Mouse (Mus musculus): ENCODE data around the gene Olfr543.
A peak's percentile ranks its signal among the peaks of the same experiment; 100 is the strongest.
"Not testable (repeated sequence)": the region's sequence is repeated elsewhere in the genome, so short reads cannot be mapped to it uniquely, and the experiment has no call there.

Gene Olfr543

GRCm38 (mm10) chr7:102481579-102481978, at the start of gene Olfr543:
Olfr543 (minus strand) TSS chr7:102481679.
- DNase-seq = no peak

- DNase-seq = no peak
Observed at GRCm38 (mm10) chr7:102529052-102529451, 47.6 kb upstream of the Olfr543 start.

- DNase-seq = no peak
Observed at GRCm38 (mm10) chr7:102517051-102517335, 35.5 kb upstream of the Olfr543 start.

DNA sequence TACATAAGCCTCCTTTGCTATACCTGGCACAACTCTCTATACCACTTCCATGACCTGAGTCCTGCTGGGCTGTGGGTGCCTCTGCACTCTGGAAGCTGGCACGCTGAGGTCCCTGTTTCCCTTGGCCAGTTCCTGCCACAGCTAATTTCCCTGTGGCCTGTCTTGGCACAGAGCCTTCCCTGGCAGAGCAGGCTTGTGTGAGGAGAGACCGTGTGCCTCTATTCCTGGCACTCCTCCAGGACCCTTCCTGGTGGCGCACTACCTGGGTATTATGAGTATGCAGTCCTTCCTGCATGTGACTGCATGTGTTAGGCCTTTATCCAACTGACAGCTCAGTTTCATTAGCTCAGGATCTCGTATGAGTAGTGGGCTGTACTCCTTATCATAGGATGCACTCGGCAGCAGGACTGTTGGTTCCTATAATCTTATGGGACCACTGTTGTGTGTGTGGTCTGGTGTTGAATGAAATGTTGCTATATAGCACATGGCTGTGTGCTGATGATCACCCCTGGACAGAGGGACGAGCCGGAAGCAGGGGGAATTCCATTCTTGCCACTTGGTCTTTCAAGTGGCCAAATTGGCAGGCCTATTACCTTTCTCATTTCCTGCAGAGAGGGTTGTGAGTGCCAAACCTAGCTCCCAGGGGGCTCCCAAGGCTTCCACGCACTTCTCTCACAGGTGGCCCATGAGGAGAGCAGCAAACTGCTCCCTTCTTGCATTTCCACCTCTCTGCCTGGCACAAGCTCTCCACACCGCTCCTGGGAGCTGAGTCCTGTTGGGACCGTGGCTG, 35.0 kb upstream of the Olfr543 start:
- DNase-seq = no peak

- DNase-seq = no peak
Observed at GRCm38 (mm10) chr7:102514144-102514543, 32.7 kb upstream of the Olfr543 start.

- peak; percentile 80 for DNase-seq
Observed at GRCm38 (mm10) chr7:102512814-102513435, 31.4 kb upstream of the Olfr543 start.

DNA sequence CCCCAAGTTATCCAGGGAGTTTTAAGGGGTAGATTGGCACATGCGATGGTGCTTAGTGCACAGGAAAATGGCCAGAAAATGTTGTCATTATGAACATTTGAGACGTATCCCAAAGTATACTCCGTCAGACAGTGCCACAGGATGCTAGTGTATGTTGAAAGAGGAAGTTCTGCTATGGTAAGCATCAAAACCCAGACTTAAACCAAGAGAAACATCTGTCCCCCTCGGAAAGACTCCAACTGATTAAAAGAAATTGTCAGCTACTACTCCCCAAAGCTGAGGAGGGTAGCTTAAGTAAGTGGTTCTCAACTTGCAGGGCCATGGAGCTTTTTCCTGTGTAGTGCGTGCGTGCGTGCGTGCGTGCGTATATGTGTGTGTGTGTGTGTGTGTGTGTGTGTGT, 30.4 kb upstream of the Olfr543 start:
- DNase-seq = no peak

DNA sequence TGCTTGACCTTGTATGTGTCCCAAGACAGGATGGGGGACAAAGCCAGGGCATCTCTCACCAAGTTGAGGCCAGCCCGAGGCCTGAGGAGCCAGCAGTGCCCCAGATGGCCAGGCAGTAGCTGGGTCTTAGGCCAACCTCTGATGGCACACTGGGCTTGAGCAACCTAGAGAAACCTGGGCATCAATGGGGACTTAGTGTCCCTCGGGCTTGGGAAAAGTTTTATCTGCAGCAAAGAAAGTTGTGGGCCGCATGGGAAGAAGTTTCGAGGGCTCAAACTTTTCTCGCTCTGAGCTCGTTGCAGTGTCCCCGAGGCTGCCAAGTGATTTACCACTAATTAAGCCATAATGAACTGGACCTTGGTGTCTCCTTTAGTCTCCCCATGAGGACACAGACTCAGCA, 28.2 kb upstream of the Olfr543 start:
- DNase-seq = no peak

GRCm38 (mm10) chr7:102508666-102509065, 27.2 kb upstream of the Olfr543 start:
- no peak for DNase-seq

- DNase-seq = no peak
Observed at GRCm38 (mm10) chr7:102508066-102508465, 26.6 kb upstream of the Olfr543 start.

GRCm38 (mm10) chr7:102506848-102507247, 25.4 kb upstream of the Olfr543 start:
- DNase-seq = peak; percentile 76

GRCm38 (mm10) chr7:102501986-102502385, 20.5 kb upstream of the Olfr543 start:
- no peak for DNase-seq

DNA sequence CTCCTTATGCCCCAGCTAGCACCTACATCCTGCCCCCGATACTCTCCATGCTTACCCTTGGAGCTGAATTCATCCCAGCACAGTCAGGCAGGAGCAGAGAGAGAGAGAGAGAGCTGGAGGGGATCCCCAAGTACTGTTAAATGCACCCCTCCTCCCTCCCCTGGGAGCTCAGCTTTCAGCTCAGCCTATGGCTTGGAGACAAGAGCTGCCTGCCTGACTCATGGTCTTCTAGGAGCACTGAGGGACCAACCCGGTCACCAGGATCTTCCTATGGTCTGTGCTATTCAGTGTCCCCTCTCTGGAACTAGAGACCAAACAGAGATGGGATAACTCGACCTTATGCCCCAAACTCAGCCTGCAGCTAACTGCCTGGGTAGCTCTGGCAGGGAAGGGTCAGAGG, 18.0 kb upstream of the Olfr543 start, which contains the start of gene Olfr545:
Gene Olfr545, minus strand, starts transcription at position 101 of the 400 bp plus-strand sequence.
- DNase-seq = no peak

DNA sequence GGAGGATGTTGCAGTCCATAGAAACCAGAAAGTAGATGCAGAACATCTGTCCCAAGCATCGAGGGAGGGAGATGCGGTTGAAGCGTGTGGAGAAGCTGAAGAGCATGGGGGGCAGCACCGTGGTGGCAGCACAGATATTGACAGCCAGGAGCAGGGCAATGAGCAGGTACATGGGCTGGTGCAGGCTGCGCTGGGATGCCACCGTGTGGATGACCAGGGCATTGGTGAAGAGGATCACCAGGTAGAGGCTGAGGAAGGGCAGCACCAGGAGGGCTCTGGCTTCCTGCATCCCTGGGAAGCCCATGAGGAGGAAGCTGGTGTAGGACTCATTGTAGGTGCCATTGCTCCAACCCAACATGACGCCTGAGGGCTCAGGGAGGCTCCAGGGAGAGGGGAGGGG, 12.9 kb upstream of the Olfr543 start:
- not testable (repeated sequence) for DNase-seq

GRCm38 (mm10) chr7:102488161-102488560, 6.7 kb upstream of the Olfr543 start, which contains the start of gene Olfr544:
Olfr544 (minus strand) TSS chr7:102488313.
- no peak for DNase-seq

GRCm38 (mm10) chr7:102486105-102486504, 4.6 kb upstream of the Olfr543 start:
- DNase-seq = no peak

DNA sequence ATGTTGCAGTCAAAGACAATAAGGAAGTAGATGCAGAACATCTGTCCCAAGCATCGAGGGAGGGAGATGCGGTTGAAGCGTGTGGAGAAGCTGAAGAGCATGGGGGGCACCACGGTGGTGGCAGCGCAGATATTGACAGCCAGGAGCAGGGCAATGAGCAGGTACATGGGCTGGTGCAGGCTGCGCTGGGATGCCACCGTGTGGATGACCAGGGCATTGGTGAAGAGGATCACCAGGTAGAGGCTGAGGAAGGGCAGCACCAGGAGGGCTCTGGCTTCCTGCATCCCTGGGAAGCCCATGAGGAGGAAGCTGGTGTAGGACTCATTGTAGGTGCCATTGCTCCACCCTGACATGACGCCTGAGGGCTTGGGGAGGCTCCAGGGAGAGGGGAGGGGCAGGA, 3.3 kb upstream of the Olfr543 start:
- not testable (repeated sequence) for DNase-seq

GRCm38 (mm10) chr7:102483665-102484064, 2.2 kb upstream of the Olfr543 start:
- no peak for DNase-seq

DNA sequence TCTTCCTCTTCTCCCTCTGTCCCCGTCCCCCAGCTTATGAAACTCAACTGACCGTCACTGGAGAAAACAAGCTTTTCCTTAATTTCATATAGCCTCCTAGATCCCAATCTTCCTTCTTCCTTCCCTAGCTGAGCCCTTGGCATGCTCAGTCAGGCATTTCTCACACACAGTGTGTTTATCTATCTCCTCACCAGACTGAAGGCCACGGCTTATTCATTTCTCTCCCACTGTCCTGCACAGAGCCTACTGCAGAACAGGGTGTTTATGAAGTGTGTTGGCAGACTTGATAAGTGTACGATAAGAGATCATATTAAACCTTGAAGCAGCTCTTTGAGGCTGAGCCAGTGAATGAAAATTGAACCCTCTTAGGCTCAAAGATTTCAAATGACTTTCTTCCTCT, 658 bp downstream of the Olfr543 start:
- no peak for DNase-seq

GRCm38 (mm10) chr7:102479368-102480078, 2.0 kb downstream of the Olfr543 start:
- no peak for DNase-seq

DNA sequence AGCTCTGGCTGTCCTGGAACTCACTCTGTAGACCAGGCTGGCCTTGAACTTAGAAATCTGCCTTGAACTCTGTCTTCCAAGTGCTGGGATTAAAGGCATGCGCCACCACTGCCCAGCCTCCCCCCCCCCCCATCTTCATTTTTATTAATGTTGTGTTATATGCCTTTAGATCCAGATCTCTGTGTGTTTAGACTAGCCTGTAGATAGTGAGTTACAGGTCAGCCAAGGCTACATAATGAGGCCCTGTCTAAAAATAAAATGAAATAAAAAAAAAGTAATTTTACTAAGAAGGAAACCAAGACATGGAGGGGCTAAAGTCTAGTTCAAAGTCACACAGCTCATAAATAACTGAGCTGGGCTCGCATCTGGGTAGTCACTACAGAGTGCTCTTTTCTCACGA, 2.6 kb downstream of the Olfr543 start:
- no peak for DNase-seq

- no peak for DNase-seq
Observed at GRCm38 (mm10) chr7:102478425-102478824, 3.1 kb downstream of the Olfr543 start.

DNA sequence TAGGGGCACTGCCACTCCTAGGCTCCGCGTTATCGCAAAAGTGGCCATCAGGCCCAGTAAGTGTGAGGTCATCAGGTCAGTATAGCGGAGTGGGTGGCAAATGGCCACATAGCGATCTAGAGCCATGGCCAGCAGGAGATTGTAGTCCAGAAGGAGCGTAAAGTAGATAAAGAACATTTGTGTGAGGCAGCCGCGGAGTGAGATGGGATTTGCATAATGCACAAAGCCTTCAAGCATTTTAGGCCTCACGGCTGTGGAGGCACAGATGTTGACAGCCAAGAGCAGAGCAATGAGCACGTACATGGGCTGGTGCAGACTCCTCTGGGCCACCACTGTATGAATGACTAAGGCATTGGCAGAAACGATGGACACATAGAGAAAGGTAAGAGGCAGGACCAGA, 4.1 kb downstream of the Olfr543 start:
- no peak for DNase-seq

- no peak for DNase-seq
Observed at GRCm38 (mm10) chr7:102476601-102477000, 4.9 kb downstream of the Olfr543 start.
